Mouse (Mus musculus) ES-Bruce4 (cell line): ENCODE results near the gene Pak7.

Experiments
- CTCF ChIP-seq: IDR thresholded peaks from one replicate; pipeline ENCODE4 v1.8.1; 2011; ENCODE audit warnings: low read depth, low read length
- EP300 ChIP-seq: IDR thresholded peaks from 2 replicates; pipeline ENCODE4 v1.6.1; 2011; ENCODE audit warnings: low read depth, low read length; ENCODE audit not compliant: insufficient read depth
- POLR2A ChIP-seq: IDR thresholded peaks from one replicate; pipeline ENCODE4 v1.8.1; 2011; ENCODE audit warnings: low read length; ENCODE audit not compliant: insufficient read depth

GRCm38 (mm10) chr2:136095978-136096377, 291.8 kb downstream of the Pak7 start:
- no peak for TF ChIP-seq CTCF
- no peak for TF ChIP-seq POLR2A
- no peak for TF ChIP-seq EP300
